Comparison of ENCODE assay signal across 8 mouse cellular contexts in the genomic region with DNA sequence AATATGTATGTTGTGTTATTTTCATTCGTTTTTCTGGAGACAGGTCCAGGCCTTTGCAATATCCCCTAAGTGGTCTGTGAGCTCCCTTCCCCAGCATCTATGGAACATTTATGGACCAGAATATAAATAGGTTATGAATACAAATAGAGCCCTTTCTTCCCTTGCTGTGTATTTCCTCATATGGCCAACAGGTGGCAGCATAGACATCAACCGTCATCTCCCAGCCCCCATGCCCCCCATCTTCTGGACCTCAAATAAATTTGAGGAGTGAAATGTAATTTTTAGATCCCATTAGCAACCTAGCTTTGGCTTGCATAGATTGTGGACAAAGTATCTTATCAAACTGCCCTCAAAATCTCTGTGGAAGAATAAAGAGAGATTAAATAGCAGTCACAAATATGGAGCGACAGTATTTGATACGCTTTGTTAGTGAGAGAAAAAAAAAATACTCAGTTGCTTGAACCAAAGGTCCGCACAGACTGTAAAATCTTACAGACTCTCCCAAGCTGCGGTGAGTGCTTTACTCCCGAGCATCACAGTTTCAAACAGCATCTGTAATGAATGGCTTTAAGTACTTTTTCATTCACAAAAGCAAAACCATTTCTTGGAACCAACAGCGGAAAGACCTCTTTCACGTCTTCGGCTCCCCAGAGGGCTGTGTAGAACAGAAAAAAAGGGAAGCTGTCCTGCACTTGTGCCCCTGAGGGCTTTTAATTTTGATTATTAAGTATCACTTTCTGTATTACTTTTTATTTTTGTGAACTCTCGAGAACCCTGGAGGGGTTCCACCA.
DNase-seq lines count a peak whose midpoint lies in the region; ATAC-seq lines count a peak whose summit lies in the region.

No protein-coding gene starts in this region.

- DNase-seq in adrenal gland, postnatal 36 days: peak; percentile 18 to 36
- no peak for DNase-seq in adrenal gland, postnatal 25 days
- DNase-seq in layer of hippocampus, postnatal 14 days (ENCODE audit: low spot score in 2 of 2): peak; percentile 24 to 49
- no peak for DNase-seq in layer of hippocampus, postnatal 25 days (ENCODE audit: extremely low spot score in 1 of 2, low spot score in 1 of 2)
- peak; percentile 11 for DNase-seq in c-Kit-positive CD71-positive TER-119-positive erythroid progenitor cells, embryonic 14.5 days (ENCODE audit: low spot score)
- no peak for DNase-seq in Muller cell, postnatal 12 days (ENCODE audit: inconsistent ontology term)
- no peak for DNase-seq in layer of hippocampus, adult 18-20 months (ENCODE audit: low spot score in 2 of 2)

- ATAC-seq in monocyte, adult 5-6 weeks (replicated peaks; ENCODE audit: insufficient number of reproducible peaks, low FRiP score, low TSS enrichment, poor library complexity, severe bottlenecking): peak; percentile 63; the same call in 1 of the 2 replicates

Comparison
In these comparisons a context has a peak if more than half of its experiments do, and no peak if none do; other contexts are left out.
1. DNase-seq: peak in adrenal gland, postnatal 36 days (2 of 2), layer of hippocampus, postnatal 14 days (2 of 2) and c-Kit-positive CD71-positive TER-119-positive erythroid progenitor cells, embryonic 14.5 days (single experiment); none in adrenal gland, postnatal 25 days (single experiment), layer of hippocampus, postnatal 25 days (0 of 2), Muller cell, postnatal 12 days (single experiment) and layer of hippocampus, adult 18-20 months (0 of 2).